8 mouse cellular contexts compared by ENCODE assay signal in the genomic region with DNA sequence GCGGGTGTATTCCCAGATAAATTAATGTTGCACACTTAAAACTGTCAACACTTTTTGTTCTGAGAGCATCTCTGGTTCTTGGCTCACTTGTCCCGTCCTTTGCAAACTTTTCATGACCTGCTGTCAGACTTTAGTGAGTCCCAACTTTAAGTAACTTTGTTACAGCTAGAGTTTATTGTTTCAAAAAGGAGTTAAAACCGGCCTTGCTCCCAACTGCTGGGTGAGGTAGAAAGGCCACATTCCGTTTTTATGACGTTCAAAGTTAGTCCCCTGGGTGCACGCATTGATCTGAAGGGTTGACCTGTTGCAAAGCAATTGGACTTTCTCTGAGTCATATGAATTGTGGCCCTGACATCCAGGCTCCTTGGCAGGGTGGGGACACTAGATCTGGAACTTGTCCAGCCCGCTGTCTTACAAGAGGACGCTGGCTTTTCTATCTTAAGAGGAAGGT. TPM values are rescaled to one million over a fixed set of nuclear protein-coding genes. Genes with fewer than 3 reads are reported as not detected.
A peak's percentile ranks its signal among the peaks of the same experiment; 100 is the strongest.
DNase-seq lines count a peak whose midpoint lies in the region; ATAC-seq lines count a peak whose summit lies in the region.

No protein-coding gene starts in this region.

- no peaks in the 10 kb centered on the region; the same call in 1 of the 2 replicates for H3K27me3 ChIP-seq in forebrain, embryonic 11.5 days (ENCODE audit: control insufficient read depth, insufficient read depth, low read length)
- H3K27me3 ChIP-seq in stomach, embryonic 15.5 days (replicated peaks): no peaks in the 10 kb centered on the region

- WGBS in forebrain, embryonic 11.5 days: 13% methylated on average over 8 of the region's 8 CpGs
- 7% methylated on average over 8 of the region's 8 CpGs for WGBS in stomach, embryonic 15.5 days

- intact Hi-C loops in heart, postnatal 25 days (cut with DNase I): no loop called here

- peak overlapping the region; percentile 96 for H3K9ac ChIP-seq in forebrain, embryonic 11.5 days (ENCODE audit: low read length)
- peak overlapping the region; percentile 72 for H3K9ac ChIP-seq in stomach, embryonic 15.5 days

- H3K9me3 ChIP-seq in forebrain, embryonic 11.5 days (ENCODE audit: control insufficient read depth, low read length): no peaks in the 10 kb centered on the region
- H3K9me3 ChIP-seq in stomach, embryonic 15.5 days: no peaks in the 10 kb centered on the region

- H3K4me2 ChIP-seq in forebrain, embryonic 11.5 days (ENCODE audit: low read depth, low read length, severe bottlenecking): peak overlapping the region; percentile 83
- peak overlapping the region; percentile 65 for H3K4me2 ChIP-seq in stomach, embryonic 15.5 days

- no peak overlapping the region for H3K27ac ChIP-seq in forebrain, embryonic 11.5 days (ENCODE audit: low read depth, low read length)
- H3K27ac ChIP-seq in stomach, embryonic 15.5 days: peak overlapping the region; percentile 90

- no peaks in the 10 kb centered on the region for H3K36me3 ChIP-seq in forebrain, embryonic 11.5 days (ENCODE audit: control insufficient read depth, insufficient read depth, low read length)
- H3K36me3 ChIP-seq in stomach, embryonic 15.5 days: no peaks in the 10 kb centered on the region

- 0 out of 2 replicates have a peak, but pooled peaks cover 3% of the 10 kb centered on the region for H3K4me1 ChIP-seq in forebrain, embryonic 11.5 days (replicated peaks; ENCODE audit: control insufficient read depth, insufficient read depth, low read length)
- peaks cover 11% of the 10 kb centered on the region; the same call in 1 of the 2 replicates for H3K4me1 ChIP-seq in stomach, embryonic 15.5 days

- no peak for ATAC-seq in forebrain, embryonic 11.5 days (replicated peaks; ENCODE audit: low FRiP score)
- ATAC-seq in stomach, embryonic 15.5 days (ENCODE audit: insufficient read depth, low FRiP score, low read depth): peak; percentile 16; the same call in 1 of the 2 replicates

- H3K4me3 ChIP-seq in forebrain, embryonic 11.5 days (ENCODE audit: low read depth, low read length): peak overlapping the region; percentile 71
- peak overlapping the region; percentile 76 for H3K4me3 ChIP-seq in stomach, embryonic 15.5 days (replicated peaks)

- peak; percentile 21 for DNase-seq in retina, postnatal 1 day
- no peak for DNase-seq in retina, embryonic 14.5 days (ENCODE audit: low spot score)
- DNase-seq in forebrain, embryonic 11.5 days (ENCODE audit: low spot score): no peak
- peak; percentile 37 for DNase-seq in heart, postnatal 25 days (ENCODE audit: low spot score)
- DNase-seq in kidney, postnatal 4 days: peak; percentile 26 to 53
- peak; percentile 51 for DNase-seq in mesoderm, embryonic 11.5 days (ENCODE audit: low read depth, low spot score)
- DNase-seq in layer of hippocampus, adult 11-12 months (ENCODE audit: low spot score): no peak

RNA-seq across cellular contexts. Expression of gene Slc25a24, which starts 0.6 kb away (rescaled TPM):
- 25.2 and 25.3 TPM in 2 replicates for polyA plus RNA-seq in forebrain, embryonic 11.5 days (2014; fragmentation: Nextera tagmentation; extraction: Ambion mirVana)
- 1 to 10 TPM; 6.1 to 6.7 TPM for total RNA-seq in heart, postnatal 25 days (2021)
- 35.5 and 40.2 TPM in 2 replicates for polyA plus RNA-seq in stomach, embryonic 15.5 days (2015; fragmentation: Nextera tagmentation; extraction: Ambion mirVana)

RNA-seq across cellular contexts. Expression of gene Slc25a54, which starts 43.3 kb away (rescaled TPM):
- polyA plus RNA-seq in forebrain, embryonic 11.5 days (2014; fragmentation: Nextera tagmentation; extraction: Ambion mirVana): not detected in 2 replicates
- total RNA-seq in heart, postnatal 25 days (2021): not detected
- polyA plus RNA-seq in stomach, embryonic 15.5 days (2015; fragmentation: Nextera tagmentation; extraction: Ambion mirVana): not detected in 2 replicates

Comparison
In these comparisons a context has a peak if more than half of its experiments do, and no peak if none do; other contexts are left out.
1. DNase-seq: peak in retina, postnatal 1 day (single experiment), heart, postnatal 25 days (single experiment), kidney, postnatal 4 days (2 of 2) and mesoderm, embryonic 11.5 days (single experiment); none in retina, embryonic 14.5 days (single experiment), forebrain, embryonic 11.5 days (single experiment) and layer of hippocampus, adult 11-12 months (single experiment).